Mouse (Mus musculus): ENCODE data around the gene Spout1.
"Not testable (repeated sequence)": the region's sequence is repeated elsewhere in the genome, so short reads cannot be mapped to it uniquely, and the experiment has no call there.

GRCm38 (mm10) chr2:30178711-30179110 is 452 bp upstream of the Spout1 start:
- TF ChIP-seq CTCF (IDR thresholded peaks at IDR 0.05; ENCODE audit: low read depth, low read length); POLR2A (IDR thresholded peaks at IDR 0.05; ENCODE audit: borderline replicate concordance, low read depth, low read length): not testable (repeated sequence)
